Mouse (Mus musculus): ENCODE results near the gene Dnajc3. TPM values are rescaled to one million over a fixed set of nuclear protein-coding genes. Genes with fewer than 3 reads are reported as not detected.
A peak's percentile ranks its signal among the peaks of the same experiment; 100 is the strongest.

Gene Dnajc3
- polyA plus RNA-seq, 1 experiment from 2014 or later = 70.8 TPM

DNA sequence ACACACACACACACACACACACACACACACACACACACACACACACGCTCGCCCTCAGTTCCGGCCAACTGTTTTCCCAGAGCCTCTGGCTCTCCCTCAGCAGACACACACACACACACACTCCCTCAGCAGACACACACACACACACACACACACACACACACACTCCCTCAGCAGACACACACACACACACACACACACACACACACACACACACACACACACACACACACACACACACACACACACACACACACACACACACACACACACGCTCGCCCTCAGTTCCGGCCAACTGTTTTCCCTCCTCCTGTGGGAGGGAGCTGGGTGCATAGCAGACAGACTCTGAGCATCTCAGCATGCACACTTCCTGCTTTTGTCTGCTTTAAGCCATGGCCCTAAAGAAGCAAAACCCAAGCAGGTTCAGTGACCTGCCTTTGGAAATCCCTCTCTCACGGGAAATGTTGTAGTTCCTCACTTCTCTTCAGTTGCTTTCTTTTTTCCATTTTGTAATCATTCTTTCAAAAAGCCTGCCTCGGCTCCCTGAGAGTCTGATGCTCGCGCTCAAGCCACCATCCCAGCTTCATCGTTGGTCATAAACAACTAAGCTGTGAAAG, 44.8 kb downstream of the Dnajc3 start:
- peak; percentile 79 for DNase-seq (ENCODE audit: low spot score)

GRCm38 (mm10) chr14:118983396-118983795, 45.6 kb downstream of the Dnajc3 start:
- no peak for DNase-seq (ENCODE audit: low spot score)

DNA sequence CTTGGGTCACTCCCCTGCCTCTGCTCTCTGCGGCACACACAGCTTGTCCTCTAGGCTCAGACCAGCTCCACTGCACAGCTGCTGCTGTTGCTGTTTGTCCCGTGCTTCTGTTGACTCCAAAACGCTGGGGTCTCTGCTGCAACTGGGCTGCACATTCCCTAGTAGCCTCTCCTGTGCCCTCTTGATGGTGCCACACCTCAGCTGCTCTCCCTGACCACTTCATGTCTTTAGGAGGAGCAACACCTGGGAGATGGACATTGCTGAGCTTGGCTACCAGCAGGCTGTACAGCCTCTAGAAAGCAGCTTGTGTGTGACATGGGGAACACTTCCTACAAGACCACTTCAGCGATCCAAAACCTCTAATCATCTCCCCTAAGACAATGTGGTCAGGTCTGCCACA, 46.4 kb downstream of the Dnajc3 start:
- DNase-seq (ENCODE audit: low spot score) = no peak

GRCm38 (mm10) chr14:118986653-118987522, 49.1 kb downstream of the Dnajc3 start:
- DNase-seq (ENCODE audit: low spot score) = peak; percentile 81

GRCm38 (mm10) chr14:118987523-118988496, 50.0 kb downstream of the Dnajc3 start:
- no peak for DNase-seq (ENCODE audit: low spot score)

- DNase-seq (ENCODE audit: low spot score) = no peak
These were observed 57.6 kb downstream of the Dnajc3 start for GRCm38 (mm10) chr14:118995226-118995925.

DNA sequence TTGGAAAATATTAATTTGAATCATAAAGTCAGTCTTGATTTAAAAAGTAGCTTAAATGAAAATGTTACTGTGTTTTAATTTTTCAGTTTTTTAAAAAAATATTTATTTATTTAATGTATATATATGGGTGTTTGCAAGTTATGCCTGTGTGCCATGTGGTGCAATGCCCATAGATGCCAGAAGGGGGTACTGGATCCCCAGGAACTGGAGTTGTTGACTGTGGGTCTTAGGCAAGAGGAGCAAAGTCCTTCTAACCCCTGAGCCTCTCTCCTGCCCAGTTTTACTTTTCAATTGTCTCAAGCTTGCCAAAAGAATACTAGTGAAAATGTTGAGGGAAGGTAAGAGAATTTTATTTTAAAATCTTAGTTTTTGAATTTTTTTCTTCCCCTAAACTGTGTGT, 65.5 kb downstream of the Dnajc3 start:
- DNase-seq (ENCODE audit: low spot score) = peak; percentile 44

DNA sequence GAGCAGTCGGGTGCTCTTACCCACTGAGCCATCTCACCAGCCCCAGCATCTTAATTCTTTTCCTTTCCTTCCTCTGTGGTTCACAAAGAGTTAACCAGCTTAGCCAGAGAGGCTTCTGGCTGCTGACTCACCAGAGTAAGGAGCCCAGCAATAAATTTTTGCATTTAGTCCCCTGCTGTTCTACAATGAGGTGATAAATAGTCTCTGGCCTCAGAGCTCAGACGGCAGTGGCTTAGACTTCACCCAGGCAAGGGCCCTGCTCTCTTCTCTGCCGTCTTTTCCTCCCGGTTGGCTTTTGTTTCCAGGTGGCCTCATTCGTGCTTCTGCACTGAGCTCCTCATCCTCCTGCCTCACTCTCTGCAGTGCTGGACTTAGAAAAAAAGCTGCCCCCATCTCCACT, 68.1 kb downstream of the Dnajc3 start:
- no peak for DNase-seq (ENCODE audit: low spot score)

DNA sequence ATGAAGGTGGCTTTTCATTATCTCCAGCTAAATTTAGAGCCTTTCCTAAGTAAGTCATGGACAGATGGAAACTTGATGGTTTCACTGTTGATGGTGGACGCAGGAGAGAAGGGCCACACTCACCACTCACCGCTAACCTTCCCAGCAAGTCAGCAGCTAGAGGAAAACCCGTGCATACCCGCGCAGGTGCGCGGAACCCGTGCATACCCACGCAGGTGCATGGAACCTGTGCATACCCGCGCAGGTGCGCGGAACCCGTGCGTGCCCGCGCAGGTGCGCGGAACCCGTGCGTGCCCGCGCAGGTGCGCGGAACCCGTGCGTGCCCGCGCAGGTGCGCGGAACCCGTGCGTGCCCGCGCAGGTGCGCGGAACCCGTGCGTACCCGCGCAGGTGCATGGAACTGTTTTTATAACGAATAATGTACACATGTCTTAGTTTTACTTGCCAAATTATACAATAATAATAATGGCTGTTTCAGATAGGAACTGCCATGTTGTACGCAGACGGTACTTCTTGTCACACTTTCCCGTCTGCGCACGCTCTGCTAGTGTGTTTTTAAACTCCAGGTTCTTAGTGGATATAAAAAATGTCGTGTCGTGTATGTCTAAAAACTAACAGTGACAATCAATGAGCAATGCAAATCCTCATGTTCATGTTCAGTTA, 68.8 kb downstream of the Dnajc3 start:
- peak; percentile 14 for DNase-seq (ENCODE audit: low spot score)

GRCm38 (mm10) chr14:119007103-119007951, 69.6 kb downstream of the Dnajc3 start:
- peak; percentile 99 for DNase-seq (ENCODE audit: low spot score)

- DNase-seq (ENCODE audit: low spot score) = peak; percentile 27
These were observed 70.3 kb downstream of the Dnajc3 start for GRCm38 (mm10) chr14:119008031-119008590.

DNA sequence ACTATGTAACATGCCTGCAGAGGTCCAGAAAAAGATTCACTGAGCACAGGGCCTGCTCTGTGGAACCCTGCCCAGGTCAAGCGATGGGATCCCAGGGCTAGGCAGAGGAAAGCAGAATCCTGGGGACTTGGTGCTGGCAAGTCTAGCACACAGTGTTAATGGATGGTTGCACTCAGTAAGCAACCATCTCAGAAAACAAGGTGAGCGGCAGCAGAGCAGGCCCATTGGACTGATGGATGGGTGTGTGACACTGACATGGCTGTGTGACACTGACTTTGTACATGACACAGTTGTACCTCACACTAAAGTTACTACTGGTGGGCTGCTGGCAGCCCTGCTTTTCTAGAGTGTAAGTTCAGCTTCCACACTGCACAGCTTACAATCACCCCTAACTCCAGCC, 71.8 kb downstream of the Dnajc3 start:
- no peak for DNase-seq (ENCODE audit: low spot score)

DNA sequence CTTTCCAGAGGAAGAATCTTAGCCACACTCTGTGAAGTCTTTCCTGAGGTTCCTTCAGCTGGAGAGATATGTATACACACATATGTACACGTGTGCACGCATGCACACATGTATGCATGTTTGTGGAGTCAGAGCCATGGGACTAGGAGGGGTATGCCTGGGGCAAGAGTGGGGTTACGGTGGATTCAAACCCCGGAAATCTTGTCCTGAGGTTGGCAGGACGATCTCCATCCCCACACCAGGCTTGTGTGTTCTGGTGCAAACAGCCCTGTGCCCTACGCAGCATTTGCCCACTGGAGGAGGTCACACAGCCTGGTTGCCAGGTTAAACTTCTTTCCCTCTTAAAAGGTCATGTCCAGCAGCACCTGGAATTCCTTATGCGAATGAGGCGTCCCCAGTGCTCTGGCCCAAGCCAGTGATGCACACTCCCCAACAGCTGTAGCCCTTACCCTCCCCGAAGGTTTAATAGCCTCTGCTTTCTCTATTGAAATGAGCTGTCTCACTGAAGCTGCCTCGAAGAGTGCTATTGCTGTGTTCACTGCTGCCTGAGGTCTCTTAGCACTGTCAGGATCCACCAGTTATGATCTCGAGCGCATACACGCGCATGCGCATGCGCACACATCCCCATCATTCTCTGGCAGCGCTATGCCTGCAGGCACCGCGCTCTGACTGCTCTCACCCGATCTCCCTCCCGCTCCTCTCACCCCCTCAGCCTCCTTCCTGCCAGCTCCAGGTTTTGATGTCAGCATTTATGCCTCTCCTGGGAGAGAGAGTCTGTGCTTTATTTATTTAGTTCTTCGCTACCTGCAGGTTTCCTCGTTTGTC, 75.0 kb downstream of the Dnajc3 start:
- DNase-seq (ENCODE audit: low spot score) = peak; percentile 55

GRCm38 (mm10) chr14:119013549-119013948, 75.8 kb downstream of the Dnajc3 start:
- DNase-seq (ENCODE audit: low spot score) = no peak

DNA sequence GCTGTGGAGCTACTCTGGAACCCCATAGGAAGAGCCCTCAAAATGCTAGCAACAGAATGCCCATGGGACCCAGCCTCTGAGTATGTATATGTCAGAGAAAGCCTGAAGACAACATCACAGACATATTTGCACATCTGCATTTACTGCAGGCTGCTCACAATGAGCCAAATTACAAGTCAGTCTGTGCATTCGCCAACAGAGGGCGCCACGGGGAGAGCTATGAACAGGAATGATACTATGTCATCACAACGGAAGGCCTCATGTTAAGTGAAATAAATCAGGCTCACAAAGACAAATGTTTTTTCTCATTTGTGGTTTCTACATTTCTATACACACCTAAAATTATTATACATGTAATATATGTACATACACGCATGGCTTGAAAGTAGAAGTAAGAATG, 88.1 kb downstream of the Dnajc3 start:
- peak; percentile 51 for DNase-seq (ENCODE audit: low spot score)

GRCm38 (mm10) chr14:119027130-119027529, 89.4 kb downstream of the Dnajc3 start:
- peak; percentile 80 for DNase-seq (ENCODE audit: low spot score)

DNA sequence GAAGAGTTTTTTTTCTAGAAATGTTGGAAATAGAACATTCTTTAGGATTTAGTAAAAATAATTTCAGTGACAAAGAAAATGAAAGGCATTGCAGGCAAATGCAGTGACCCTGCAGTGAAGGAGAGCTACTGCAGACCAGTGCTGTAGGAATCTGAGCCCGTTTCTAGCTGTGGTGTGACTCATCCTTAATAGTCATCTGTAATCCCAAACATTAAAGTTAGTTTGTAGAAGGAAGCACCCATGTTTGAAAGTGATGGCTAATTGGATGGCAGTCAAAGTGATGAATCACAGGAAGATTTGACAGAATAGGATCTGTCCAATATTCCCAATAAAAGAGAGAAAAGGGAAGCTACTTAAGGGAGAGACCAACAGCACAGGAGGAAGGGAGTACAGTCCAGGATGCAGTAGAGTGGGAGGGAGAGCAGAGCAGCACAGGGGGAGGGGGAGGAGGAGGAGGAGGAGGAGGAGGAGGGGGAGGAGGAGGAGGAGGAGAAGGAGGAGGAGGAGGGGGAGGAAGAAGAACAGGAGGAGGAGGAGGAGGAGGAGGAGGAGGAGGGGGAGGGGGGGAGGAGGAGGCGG, 90.0 kb downstream of the Dnajc3 start:
- no peak for DNase-seq (ENCODE audit: low spot score)
